Mouse (Mus musculus) gastrocnemius, adult 2 months (tissue): ENCODE results near the gene Kat6b. TPM values are rescaled to one million over a fixed set of nuclear protein-coding genes. Genes with fewer than 3 reads are reported as not detected.
"Not testable (repeated sequence)": the region's sequence is repeated elsewhere in the genome, so short reads cannot be mapped to it uniquely, and the experiment has no call there.

Experiments used
- DNase-seq: peaks from one replicate; pipeline ENCODE4 v3.0.0; 2022
- H3K27ac ChIP-seq: fragments of 200-600 bp; 2 replicates; pipeline ENCODE4 v1.8.1; 2022; ENCODE audit warnings: mild to moderate bottlenecking
- H3K4me3 ChIP-seq: fragments of 200-600 bp; 2 replicates; pipeline ENCODE4 v1.8.1; 2022; ENCODE audit warnings: mild to moderate bottlenecking, moderate library complexity
- CTCF ChIP-seq: fragments of 200-600 bp; IDR thresholded peaks from 2 replicates; pipeline ENCODE4 v1.8.1; 2022; ENCODE audit warnings: antibody characterized with exemption, mild to moderate bottlenecking, moderate library complexity
- intact Hi-C: fragments of 180-260 bp; cut with DNase I; formaldehyde crosslinking; loops from one replicate; pipeline ENCODE4 v1.15.1; 2025
- total RNA-seq, 2 experiments: library from RNA; stranded (reverse); gene quantifications; 2 replicates each; pipeline ENCODE4 v1.2.3; 2021

Gene Kat6b
- total RNA-seq, 2 experiments from 2014 or later, result 22.2 to 26.0 TPM

DNA sequence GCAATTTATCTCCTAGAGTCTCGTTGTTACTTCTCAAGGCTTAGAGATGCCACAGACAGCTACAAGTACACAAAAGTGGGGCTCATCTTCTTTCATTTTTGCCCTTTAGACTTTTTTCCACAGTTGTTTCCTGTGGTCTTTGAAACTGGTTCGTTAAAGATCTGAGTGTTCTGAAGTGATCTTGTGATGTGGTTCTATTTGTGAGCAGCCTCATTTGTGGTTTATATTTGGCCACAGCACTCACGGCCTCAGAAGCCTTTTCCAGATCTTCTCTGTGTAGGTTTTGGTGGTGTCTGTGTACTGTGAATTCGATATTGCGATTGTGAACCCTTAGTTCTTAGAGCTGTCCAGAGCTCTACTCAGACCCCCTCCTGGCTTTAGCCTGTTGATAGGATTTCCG, 155.3 kb downstream of the Kat6b start:
- no peak overlapping the region for H3K4me3 ChIP-seq
- peak overlapping the region; percentile 46 for H3K27ac ChIP-seq
- intact Hi-C loops, result no loop called here
- no peak for TF ChIP-seq CTCF
- no peak for DNase-seq

GRCm38 (mm10) chr14:21640806-21641435, 159.7 kb downstream of the Kat6b start:
- intact Hi-C loops, result no loop called here
- DNase-seq, result no peak
- no peak for TF ChIP-seq CTCF
- Histone ChIP-seq H3K4me3 (no peak overlapping the region), H3K27ac (no peak overlapping the region)

GRCm38 (mm10) chr14:21653813-21654212, 172.6 kb downstream of the Kat6b start:
- TF ChIP-seq CTCF, result no peak
- no peak for DNase-seq
- intact Hi-C loops, result no loop called here
- Histone ChIP-seq H3K27ac (no peak overlapping the region), H3K4me3 (no peak overlapping the region)

GRCm38 (mm10) chr14:21659155-21659554, 177.9 kb downstream of the Kat6b start:
- TF ChIP-seq CTCF, result no peak
- Histone ChIP-seq H3K4me3 (peak overlapping the region; percentile 48), H3K27ac (peak overlapping the region; percentile 79)
- intact Hi-C loops, result loop anchor here (2.0 kb wide), 1 partner anchor 514 kb away; no protein-coding TSS in a partner anchor
- peak; percentile 65 for DNase-seq

GRCm38 (mm10) chr14:21659652-21660051, 178.4 kb downstream of the Kat6b start:
- DNase-seq, result peak; percentile 75
- peak; percentile 80 for TF ChIP-seq CTCF
- Histone ChIP-seq H3K4me3 (peak overlapping the region; percentile 48), H3K27ac (peak overlapping the region; percentile 79)
- intact Hi-C loops, result loop anchor here (2.0 kb wide), 1 partner anchor 515 kb away; no protein-coding TSS in a partner anchor

DNA sequence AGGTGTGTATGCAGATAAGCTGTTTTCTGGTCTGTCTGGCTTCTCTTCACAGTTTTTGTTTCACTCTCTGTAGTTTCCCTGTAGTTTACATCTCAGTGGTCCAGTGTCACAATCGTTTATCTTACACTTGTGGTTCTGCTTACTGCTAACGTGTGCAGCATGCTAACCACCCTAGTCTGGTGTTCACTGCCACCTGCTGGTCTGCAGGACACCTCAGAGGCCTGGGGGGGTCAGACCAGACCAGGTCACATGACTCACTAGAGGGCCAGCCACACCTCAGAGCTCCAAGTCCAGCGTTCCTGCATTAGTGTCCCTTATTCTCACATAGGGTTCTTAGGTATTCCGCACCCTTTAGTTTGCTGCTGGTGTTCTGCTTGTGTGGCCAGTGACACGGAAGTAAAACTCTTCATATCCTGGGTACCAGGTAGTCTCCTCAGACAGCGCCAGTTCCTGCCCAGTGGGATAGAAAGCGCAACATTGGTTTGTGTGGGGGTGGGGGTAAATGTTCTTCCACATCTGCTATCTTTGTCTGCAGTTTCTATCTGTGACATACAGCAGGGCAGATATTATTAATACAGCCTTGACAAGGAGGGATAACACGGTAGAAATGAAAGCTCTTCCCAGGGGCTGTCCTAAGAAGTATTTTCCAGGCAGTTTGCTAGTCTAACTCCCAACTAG, 181.4 kb downstream of the Kat6b start:
- DNase-seq, result peak; percentile 52
- intact Hi-C loops, result loop anchor here (2.0 kb wide), 1 partner anchor 526 kb away; no protein-coding TSS in a partner anchor
- Histone ChIP-seq H3K4me3 (no peak overlapping the region), H3K27ac (no peak overlapping the region)
- peak; percentile 59 for TF ChIP-seq CTCF

DNA sequence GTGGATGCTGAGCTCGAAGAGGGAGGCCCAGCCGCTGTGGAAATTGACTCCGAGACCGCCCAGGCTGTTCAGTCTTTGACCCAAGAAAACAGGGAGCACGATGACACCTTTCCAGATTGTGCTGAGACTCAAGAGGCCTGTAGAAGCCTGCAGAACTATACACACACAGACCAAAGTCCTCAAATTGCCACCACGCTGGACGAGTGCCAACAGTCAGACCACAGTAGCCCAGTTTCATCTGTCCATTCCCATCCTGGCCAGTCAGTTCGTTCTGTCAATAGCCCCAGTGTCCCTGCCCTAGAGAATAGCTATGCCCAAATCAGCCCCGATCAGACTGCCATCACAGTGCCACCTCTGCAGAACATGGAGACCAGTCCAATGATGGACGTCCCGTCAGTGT, 188.0 kb downstream of the Kat6b start:
- TF ChIP-seq CTCF, result no peak
- intact Hi-C loops, result no loop called here
- DNase-seq, result no peak
- H3K27ac ChIP-seq, result no peak overlapping the region
- H3K4me3 ChIP-seq, result no peak overlapping the region

DNA sequence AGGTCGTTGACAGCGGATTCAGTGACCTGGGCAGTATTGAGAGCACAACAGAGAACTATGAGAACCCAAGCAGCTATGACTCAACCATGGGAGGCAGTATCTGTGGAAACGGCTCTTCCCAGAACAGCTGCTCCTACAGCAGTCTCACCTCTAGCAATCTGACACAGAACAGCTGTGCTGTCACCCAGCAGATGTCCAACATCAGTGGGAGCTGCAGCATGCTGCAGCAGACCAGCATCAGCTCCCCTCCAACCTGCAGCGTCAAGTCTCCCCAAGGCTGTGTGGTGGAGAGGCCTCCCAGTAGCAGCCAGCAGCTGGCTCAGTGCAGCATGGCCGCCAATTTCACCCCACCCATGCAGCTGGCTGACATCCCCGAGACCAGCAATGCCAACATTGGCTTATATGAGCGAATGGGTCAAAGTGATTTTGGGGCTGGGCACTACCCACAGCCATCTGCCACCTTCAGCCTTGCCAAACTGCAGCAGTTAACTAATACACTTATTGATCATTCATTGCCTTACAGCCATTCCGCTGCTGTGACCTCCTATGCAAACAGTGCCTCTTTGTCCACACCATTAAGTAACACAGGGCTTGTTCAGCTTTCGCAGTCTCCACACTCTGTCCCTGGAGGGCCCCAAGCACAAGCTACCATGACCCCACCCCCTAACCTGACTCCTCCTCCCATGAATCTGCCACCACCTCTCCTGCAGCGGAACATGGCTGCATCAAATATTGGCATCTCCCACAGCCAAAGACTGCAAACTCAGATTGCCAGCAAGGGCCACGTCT, 188.6 kb downstream of the Kat6b start:
- intact Hi-C loops, result no loop called here
- no peak for DNase-seq
- H3K4me3 ChIP-seq, result no peak overlapping the region
- no peak overlapping the region for H3K27ac ChIP-seq
- TF ChIP-seq CTCF, result no peak

- DNase-seq, H3K27ac ChIP-seq, H3K4me3 ChIP-seq, intact Hi-C loops: not testable (repeated sequence)
Observed at GRCm38 (mm10) chr14:21670422-21671006, 189.3 kb downstream of the Kat6b start.

- no peak for DNase-seq
- no peak for TF ChIP-seq CTCF
- Histone ChIP-seq H3K27ac (no peak overlapping the region), H3K4me3 (no peak overlapping the region)
- intact Hi-C loops, result no loop called here
Observed at GRCm38 (mm10) chr14:21673100-21673499, 191.9 kb downstream of the Kat6b start.

DNA sequence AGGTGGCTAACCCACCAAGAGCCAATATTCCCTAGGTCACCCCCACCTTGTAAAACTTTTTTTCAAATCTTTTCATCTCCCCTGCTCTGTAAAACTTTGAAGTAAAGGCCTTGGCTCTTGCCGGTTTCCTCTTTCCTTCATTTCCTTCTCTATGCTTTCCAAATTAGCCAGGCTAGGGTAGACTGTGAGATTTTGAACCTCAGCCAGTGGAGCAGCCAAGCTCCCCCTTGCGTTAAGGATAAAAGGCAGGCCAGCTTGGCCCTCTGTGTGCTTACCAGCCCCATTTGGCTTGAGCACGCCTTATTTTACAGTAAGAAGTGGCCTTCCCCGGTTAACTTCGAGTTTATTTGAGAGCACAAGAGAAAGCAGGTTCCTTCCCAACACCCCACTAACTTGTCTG, 193.2 kb downstream of the Kat6b start:
- TF ChIP-seq CTCF, result 0 out of 2 replicates have a peak, but pooled peaks have one; percentile 14
- DNase-seq, result no peak
- intact Hi-C loops, result no loop called here

GRCm38 (mm10) chr14:21676223-21676622, 195.0 kb downstream of the Kat6b start:
- intact Hi-C loops, result loop anchor here (5.0 kb wide), 1 partner anchor 176 kb away; no protein-coding TSS in a partner anchor
- no peak for TF ChIP-seq CTCF
- Histone ChIP-seq H3K4me3 (no peak overlapping the region), H3K27ac (peak overlapping the region; percentile 31; the same call in 1 of the 2 replicates)
- DNase-seq, result peak; percentile 59

More for the DNA sequence above, 193.2 kb downstream of the Kat6b start:
- Histone ChIP-seq H3K4me3 (no peak overlapping the region), H3K27ac (no peak overlapping the region)
